Mouse (Mus musculus) heart, adult 2 months (tissue): Measurements from ENCODE around the gene Cfap161.

Experiments used
- CTCF ChIP-seq: fragments of 200-600 bp; IDR thresholded peaks from 2 replicates; pipeline ENCODE4 v1.8.1; 2022; ENCODE audit warnings: antibody characterized with exemption, mild to moderate bottlenecking, moderate library complexity
- EP300 ChIP-seq: fragments of 200-500 bp; IDR thresholded peaks from 2 replicates; pipeline ENCODE4 v1.6.1; 2011; ENCODE audit warnings: low read depth, low read length, control low read depth; ENCODE audit not compliant: insufficient read depth
- POLR2A ChIP-seq: fragments of 200-500 bp; IDR thresholded peaks from 2 replicates; pipeline ENCODE4 v1.6.1; 2011; ENCODE audit warnings: mild to moderate bottlenecking, low read depth, low read length, control low read depth; ENCODE audit not compliant: insufficient read depth

GRCm38 (mm10) chr7:83806934-83807333 lies 12.3 kb upstream of the Cfap161 start:
- TF ChIP-seq EP300, result no peak
- no peak for TF ChIP-seq POLR2A
- no peak for TF ChIP-seq CTCF
